Mouse (Mus musculus) cerebellum, adult 18-20 months (tissue): ENCODE measurements around the gene Sin3a.

Source experiments
- DNase-seq, 2 experiments: peaks; one replicate each; pipeline ENCODE4 v3.0.0; 2021

The Sin3a gene

GRCm38 (mm10) chr9:57138507-57138906 lies 66.7 kb downstream of the Sin3a start:
- DNase-seq, result no peak

GRCm38 (mm10) chr9:57139110-57139509 lies 67.3 kb downstream of the Sin3a start:
- no peak for DNase-seq

DNA sequence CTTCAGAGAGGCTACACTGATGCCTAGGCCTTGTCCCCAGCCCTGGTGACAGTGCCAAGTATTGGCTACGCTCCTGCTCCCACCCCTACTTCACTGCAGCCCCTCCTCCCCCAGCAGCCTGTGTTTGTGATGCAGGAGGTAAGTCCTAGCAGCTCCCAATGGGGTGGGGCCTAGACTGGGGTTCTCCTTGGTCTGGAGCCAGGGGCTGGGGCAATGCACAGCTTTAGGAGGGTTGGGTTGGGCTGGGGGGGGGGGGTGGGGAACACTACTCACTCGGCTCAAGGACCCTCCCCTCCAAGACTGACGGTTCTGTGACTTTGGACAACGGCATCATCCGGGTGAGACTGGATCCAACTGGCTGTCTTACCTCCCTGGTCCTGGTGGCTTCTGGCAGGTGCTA lies 67.7 kb downstream of the Sin3a start:
- DNase-seq, result no peak

DNA sequence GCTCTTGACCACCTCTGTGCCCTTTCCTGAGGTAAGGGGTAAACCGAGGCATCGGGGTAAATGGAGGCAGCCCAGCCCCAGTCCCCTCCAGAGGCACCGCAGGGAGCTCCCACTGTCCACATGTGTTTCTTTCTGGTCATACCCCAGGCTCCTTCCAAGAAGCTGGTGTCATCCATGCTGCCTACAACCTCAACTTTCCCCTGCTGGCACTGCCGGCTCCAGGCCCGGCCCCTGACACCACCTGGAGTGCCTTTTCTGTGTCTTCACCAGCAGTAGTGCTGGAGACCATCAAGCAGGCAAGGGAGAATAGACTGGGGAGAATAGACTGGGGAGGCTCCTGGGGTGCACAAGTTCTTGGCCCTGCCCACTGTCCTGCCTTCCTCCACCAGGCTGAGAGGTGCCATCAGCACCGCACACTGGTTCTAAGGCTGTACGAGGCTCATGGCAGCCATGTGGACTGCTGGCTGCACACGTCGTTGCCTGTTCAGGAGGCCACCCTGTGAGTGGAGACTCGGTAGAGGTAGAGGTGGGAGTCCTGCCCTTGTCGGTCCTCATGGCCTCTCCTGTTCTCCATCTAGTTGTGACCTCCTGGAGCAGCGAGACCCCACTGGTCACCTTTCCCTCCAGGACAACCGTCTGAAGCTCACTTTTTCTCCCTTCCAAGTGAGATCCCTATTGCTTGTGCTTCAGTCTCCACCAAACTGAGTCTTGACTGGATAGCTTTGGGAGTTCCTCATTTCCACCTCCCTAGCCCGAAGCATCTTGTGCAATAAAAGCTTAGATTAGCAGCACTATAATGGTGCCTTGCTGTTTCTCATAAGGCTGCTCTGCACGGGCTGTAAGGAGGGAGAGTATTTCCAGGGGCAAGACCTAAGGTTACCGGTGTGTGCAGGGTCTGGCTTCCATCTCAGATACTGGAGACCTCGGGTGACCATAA lies 69.8 kb downstream of the Sin3a start:
- no peak for DNase-seq

DNA sequence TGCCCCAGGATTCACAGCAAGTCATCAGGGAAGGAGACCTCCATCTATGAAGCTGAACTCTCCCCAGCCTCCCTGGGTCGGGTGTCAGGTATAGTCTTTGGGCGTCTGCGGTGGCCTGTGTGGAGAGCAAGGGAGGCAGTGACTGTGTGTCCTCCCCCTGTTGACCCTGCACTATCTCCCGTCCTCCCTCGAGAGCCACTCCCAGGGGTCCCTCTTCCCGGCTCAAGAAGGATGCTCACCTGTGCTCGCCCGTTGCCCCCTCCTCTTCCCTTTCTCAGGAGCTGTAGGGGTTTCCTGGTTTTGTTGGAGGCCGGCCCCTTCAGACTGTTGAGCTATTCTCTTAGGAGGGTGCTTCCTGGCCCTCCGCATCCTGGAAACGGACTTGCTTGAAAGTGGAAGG lies 71.4 kb downstream of the Sin3a start:
- DNase-seq, result no peak

- no peak for DNase-seq
Observed at GRCm38 (mm10) chr9:57144830-57145229, 73.0 kb downstream of the Sin3a start.

DNA sequence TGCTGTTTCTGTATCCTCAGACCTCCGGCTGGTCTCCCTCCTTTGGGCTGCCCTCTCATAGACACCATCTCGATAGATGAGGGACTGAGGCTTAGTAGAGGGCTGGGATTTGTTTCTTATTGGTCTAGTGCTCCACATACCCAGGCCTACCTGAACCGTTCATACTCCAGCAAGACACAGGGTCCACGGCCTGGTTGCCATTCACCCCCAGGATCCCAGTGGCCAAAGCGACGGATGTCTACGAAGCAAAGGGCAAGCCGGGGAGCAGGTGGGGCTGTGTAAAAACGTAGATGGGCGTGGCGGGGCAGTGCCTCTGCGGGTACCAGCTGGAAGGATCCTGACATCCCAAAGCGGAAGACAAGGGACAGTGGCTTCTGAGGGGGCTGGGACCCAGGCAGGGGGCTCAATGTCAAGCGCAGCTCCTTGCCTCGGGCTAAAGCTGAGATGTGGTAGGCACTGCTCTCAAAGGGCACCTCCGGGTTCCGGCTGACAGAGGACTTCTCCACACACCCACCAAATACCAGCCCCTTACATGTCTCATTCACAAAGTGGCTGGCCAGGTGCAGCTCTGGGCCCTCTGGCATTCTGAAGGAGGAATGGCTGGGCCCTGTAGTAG lies 74.7 kb downstream of the Sin3a start:
- no peak for DNase-seq

- no peak for DNase-seq
Observed at GRCm38 (mm10) chr9:57147205-57148143, 75.6 kb downstream of the Sin3a start.

- DNase-seq, result peak; percentile 84 to 92
Observed at GRCm38 (mm10) chr9:57148144-57148878, 76.5 kb downstream of the Sin3a start, which contains the start of gene Neil1. Neil1 (minus strand) TSS chr9:57148305.

GRCm38 (mm10) chr9:57149021-57149420 lies 77.2 kb downstream of the Sin3a start:
- DNase-seq, result no peak

GRCm38 (mm10) chr9:57150192-57150591 lies 78.4 kb downstream of the Sin3a start:
- DNase-seq, result no peak

DNA sequence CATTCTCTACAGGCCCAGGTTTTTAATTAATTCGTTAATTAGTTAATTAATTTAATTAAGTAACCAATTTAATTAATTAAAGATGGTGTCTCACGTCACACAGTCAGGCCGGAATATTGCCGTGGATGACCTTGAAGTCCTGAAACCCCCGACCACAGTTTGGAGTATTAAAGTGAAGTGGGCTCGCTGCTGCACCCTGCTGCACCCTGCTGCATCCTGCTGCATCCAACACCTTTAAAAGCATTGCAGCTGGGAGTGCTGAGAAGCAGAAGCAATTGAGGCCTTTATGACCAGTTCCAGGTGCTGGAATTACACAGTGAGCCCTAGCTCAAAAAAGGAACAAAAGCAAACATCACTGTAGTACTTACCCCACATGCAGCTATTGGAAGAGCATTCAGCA lies 80.5 kb downstream of the Sin3a start:
- DNase-seq, result no peak

GRCm38 (mm10) chr9:57156383-57156782 lies 84.5 kb downstream of the Sin3a start:
- DNase-seq, result no peak

DNA sequence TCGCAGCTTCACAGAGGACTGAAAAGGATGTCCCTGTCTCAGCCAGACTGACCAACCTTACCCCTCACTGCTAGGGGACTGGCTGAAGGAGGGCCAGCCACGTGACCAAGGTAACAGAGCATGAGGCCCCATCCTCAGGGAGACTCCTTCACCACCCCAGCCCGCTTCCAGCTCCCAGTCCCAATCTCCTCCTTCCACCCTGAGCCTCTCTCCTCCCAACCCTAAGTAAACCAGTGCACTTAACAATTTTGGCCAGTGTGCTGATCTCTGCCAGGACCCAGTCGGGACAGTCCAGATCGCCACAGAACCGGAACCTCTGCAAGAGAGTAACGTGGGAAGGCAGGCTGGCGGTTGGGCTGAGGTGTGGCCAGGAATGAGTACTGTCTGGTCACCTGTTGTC lies 85.0 kb downstream of the Sin3a start:
- DNase-seq, result no peak

DNA sequence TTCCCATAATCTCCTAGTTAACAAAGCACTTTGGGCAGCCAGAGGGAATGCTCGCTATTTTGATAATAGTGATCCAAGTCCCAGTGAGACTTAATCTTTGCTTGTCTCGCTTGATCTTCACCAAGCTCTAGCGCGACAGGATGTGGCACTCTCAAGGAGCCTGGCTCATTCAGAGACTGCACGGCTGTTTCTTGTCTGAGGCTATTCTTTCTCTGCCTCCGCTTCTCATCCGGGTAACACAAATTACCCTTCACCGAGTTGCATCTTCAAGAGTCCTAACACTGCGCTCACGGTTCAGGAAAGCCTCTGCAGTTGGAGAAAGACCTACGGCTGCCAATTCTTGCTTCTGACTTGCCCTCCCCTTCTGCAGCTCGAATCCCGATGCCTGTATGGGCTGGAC lies 85.7 kb downstream of the Sin3a start:
- DNase-seq, result no peak

DNA sequence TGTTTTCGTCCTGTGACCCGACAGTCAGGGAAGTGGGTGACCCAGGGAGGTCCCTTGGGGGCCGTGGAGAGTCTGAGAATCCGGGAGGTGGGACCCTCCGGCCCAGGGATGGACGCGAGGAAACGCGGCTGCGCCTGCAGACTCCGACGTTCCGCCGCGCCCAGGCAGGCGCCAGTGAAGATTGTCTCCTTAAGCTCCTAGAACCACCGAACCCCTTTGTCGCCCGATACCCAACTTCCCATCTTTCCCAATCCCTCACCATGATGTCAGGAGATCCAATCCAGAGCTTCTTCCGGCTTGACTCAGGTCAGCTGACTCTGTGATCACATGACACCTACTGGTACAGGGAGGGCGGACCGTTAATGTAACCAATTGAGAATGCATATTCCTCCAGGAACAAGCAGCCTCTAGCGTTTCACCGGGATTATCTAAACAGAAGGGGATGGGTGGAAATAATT lies 86.2 kb downstream of the Sin3a start, which contains the start of gene Commd4:
Gene Commd4 (minus strand): TSS at position 319 of the 458 bp plus-strand sequence.
- peak; percentile 91 to 97 for DNase-seq

GRCm38 (mm10) chr9:57158506-57158905 lies 86.7 kb downstream of the Sin3a start:
- peak in 1 of 2 experiments; percentile 32 for DNase-seq

GRCm38 (mm10) chr9:57162496-57162895 lies 90.7 kb downstream of the Sin3a start:
- no peak for DNase-seq

DNA sequence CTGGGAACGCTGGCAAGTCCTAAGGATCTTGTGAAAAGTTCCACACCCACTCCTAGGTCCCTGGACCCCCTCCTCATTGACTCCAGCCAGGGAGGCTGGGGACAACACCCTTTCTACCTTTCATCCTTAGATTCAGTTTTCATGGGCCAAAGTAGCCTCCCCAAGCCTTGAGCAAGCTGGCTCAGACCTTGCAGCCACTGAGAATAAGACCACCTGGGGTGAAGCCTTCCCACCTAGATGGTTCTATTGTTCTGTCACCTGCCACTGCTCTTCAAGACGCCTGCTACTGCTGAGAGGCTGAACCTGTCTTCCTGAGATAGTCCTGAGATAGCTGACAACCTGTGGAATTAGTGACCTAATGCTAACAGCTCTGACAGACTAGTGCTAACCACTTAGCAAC lies 91.3 kb downstream of the Sin3a start:
- no peak for DNase-seq

DNA sequence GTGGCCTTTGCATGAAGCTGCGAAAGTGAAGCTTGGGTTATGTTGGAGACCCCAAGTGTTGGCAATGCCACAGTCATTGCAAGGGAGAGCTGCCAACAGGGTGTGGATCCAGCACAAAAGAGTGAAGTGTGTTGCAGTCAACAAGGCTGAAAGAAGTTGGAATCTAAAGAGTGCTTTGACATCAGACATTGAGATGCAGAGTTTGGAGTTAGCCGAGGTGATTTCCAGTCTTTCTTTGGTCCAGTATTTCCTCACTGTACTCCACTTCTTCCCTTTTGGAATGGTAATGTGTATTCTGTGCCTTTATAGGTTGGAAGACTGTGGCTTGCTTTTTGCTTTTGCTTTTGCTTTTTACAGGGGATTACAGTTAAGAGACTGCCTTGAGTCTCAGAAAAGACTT lies 94.3 kb downstream of the Sin3a start:
- DNase-seq, result no peak

GRCm38 (mm10) chr9:57168411-57168810 lies 96.6 kb downstream of the Sin3a start:
- DNase-seq, result no peak
